Mouse (Mus musculus): ENCODE results near the gene Rab37.

The Rab37 gene

DNA sequence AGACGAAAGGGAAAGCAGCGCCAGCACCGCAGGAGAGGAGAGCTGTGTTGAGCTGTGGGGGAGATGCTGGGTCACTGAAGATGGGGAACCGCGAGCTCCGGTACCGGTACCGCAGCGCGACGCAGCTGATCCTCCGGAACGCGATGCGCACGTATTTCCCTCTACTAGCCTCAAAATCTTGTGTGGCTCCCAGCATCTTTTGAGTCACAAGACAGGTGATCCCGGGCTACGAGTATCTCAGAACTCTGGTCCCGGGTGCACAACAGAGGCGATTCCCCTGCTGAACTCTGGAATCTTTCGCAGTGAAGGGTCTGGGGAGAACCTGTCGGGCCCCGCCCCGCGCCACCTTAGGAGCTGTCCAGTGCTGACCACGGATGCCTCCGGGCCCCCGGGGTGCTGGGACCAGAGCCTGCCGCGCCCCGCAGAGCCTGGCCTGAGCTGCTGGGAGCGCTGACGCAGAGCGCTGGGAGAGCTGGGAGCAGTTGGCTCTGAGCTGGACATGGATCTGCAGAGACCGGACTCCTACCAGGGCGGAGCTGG is at the start of gene Rab37:
Gene Rab37 (plus strand): TSS at position 70 of the 540 bp plus-strand sequence.
- DNase-seq, result no peak

DNA sequence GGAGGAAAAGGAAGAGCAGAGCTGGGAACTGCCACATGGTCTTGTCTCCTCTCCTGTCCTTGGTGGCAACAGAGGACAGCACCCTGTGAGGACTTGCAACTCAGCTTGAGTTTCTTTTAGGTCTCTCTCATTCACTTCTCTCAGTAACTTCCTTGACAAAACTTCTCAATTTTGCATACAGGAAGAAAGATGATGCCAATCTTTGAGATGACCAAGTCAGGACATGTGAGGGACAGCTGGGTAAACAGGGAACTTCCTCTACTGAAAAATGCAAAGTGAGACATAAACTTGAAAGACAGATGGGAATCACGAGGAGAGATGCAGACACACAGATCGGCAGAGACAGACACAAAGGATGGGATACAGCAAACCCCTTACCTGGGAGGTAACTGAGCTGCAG is 43.0 kb upstream of the Rab37 start, which contains the start of gene Cd300ld3:
Gene Cd300ld3 (minus strand): TSS at position 151 of the 400 bp plus-strand sequence.
- DNase-seq, result no peak

- DNase-seq, result no peak
Measured at GRCm38 (mm10) chr11:115049282-115049895, 41.8 kb upstream of the Rab37 start.

- DNase-seq, result no peak
Measured at GRCm38 (mm10) chr11:115052206-115052605, 39.0 kb upstream of the Rab37 start.

- no peak for DNase-seq
Measured at GRCm38 (mm10) chr11:115052991-115053390, 38.2 kb upstream of the Rab37 start.

- no peak for DNase-seq
Measured at GRCm38 (mm10) chr11:115054537-115054936, 36.7 kb upstream of the Rab37 start.

GRCm38 (mm10) chr11:115058701-115059100 is 32.5 kb upstream of the Rab37 start:
- no peak for DNase-seq

- DNase-seq, result no peak
Measured at GRCm38 (mm10) chr11:115059797-115060196, 31.4 kb upstream of the Rab37 start.

- DNase-seq, result no peak
Measured at GRCm38 (mm10) chr11:115062077-115062476, 29.2 kb upstream of the Rab37 start, which contains the start of gene Cd300e. Gene Cd300e, minus strand, starts transcription at chr11:115062177.

- no peak for DNase-seq
Measured at GRCm38 (mm10) chr11:115066768-115067167, 24.5 kb upstream of the Rab37 start.

- no peak for DNase-seq
Measured at GRCm38 (mm10) chr11:115071015-115071551, 20.1 kb upstream of the Rab37 start.

GRCm38 (mm10) chr11:115071631-115072294 is 19.5 kb upstream of the Rab37 start:
- DNase-seq, result peak; percentile 31

DNA sequence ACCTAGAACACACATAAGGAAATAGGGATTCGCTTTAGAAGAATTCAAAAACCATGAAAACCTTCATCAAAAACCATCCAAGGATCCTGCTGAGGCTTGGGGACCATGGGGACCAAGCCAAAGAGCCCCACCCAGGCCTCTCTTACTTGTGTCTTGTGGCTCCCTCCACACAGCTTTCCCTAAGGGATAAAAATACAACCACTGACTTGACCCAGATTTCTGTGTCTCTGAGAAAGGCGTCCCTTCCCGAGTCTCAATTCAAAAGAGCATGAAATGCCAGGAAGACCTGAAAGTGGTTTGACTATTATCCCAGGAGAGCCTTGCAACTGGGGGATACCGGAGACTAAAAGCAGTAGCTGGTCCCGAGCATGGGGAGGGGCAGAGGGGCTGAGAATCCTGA is 18.2 kb upstream of the Rab37 start:
- DNase-seq, result no peak

DNA sequence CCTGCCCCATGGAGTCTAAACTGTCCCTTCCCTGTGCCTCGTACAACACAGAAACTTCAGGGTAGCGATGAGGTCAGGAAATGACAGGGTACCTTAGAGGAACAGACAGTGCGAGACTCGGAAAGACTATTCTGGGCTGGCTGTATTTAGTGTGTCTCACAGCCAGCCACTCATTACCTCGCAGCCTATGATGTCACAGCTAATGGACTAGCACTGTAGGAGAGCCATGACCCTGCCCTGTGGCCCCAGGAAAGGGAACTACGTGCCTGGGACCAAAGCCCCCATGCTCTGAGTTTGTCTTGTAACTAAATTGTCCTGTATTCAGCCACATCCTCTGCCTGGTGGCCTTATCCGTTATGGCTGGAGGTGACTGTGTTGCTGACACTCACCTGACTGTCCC is 15.8 kb upstream of the Rab37 start:
- peak; percentile 15 for DNase-seq

DNA sequence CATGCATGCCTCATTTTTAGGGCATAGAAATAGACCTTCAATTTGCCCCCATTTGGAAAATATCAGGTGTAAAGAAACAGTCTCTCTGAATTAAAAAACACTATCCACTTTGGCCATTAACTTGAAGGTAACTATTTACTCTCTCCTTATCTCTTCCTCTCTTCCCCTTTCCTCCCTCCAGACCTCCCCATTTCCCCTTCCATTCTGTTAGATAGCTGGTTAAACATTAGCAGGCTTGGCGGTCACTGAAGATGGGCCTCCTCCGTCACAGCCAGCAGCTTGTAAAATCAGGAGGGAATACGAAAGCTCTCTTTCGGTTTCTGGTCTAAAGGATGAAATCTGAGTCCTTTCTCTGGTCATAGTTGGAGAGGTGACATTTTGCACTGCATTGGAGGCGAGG is 15.4 kb upstream of the Rab37 start:
- no peak for DNase-seq

GRCm38 (mm10) chr11:115077436-115077835 is 13.8 kb upstream of the Rab37 start:
- DNase-seq, result no peak

- no peak for DNase-seq
Measured at GRCm38 (mm10) chr11:115078680-115079079, 12.6 kb upstream of the Rab37 start.

- peak; percentile 48 for DNase-seq
Measured at GRCm38 (mm10) chr11:115080886-115081285, 10.3 kb upstream of the Rab37 start.

DNA sequence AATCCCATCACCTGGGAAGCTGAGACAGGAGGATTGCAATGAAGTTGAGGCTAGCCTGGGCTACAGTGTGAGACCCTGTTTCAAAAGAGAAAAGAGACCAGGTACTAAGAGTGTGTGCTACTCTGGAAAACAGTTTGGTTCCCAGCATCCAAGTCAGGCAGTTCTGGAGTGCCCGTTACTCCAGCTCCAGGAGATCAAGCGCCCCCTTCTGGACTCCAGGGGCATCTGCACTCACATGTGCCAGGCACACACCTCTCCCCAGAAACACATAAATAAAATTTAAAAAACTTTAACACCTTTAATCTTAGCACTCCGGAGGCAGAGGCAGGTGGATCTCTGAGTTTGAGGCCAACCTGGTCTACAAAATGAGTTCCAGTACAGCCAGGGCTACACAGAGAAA is 9.9 kb upstream of the Rab37 start:
- DNase-seq, result no peak

DNA sequence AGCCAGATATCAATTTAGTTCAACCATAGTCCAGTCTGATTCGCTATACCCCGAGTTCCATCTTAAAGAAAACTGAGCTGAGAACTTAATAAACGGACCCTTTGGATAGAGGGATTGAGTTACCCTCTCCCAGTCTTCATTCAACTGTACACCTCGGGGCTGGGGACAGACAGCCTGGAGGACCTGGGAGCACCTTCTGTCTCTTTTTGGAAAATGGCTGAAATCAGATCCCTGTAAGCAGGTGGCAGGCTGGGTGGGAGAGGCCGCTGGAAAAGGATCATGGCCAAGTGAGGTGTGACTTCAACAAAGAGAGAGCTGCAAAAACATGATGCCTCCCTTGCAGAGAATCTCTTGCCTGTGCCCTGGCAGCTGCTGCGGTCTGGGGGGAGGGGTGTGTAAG is 9.0 kb upstream of the Rab37 start:
- DNase-seq, result no peak

DNA sequence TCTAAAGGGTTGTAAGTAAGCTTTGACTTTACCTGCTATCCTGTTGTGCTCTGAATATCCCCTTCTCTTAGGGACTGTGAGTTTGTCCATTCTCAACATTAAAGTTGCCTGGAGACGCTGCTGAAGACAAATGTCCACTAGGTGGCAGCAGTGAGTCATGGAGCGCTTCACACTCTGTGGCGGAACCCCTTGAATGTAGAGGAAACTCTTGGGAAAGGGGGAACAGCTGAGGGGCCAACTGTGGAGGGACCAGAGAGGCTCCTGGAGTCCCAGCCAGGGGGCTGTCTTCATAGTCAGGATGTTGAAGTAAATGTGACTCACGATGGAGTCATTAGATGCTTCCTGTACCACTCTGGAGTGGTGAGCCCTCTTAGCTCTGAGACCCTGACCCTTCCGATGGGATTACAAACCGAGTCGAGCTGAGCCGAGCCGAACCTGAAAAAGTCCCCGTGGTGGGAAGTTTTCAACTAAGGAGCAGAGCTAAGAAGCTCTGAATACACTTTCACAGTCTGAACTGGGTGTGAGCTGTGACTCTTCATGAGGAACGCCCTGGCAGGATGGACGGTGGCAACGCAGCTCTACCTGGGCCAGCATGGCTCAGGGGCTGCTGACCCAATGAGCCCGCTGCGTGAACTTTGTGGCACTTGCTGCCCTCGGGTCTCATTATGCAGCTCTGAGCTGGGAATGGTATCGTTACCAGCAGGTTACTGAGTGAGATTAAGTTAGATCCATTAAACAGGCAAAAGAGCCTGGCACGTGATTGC is 7.7 kb upstream of the Rab37 start:
- peak; percentile 55 for DNase-seq

- no peak for DNase-seq
Measured at GRCm38 (mm10) chr11:115084595-115084994, 6.6 kb upstream of the Rab37 start.

DNA sequence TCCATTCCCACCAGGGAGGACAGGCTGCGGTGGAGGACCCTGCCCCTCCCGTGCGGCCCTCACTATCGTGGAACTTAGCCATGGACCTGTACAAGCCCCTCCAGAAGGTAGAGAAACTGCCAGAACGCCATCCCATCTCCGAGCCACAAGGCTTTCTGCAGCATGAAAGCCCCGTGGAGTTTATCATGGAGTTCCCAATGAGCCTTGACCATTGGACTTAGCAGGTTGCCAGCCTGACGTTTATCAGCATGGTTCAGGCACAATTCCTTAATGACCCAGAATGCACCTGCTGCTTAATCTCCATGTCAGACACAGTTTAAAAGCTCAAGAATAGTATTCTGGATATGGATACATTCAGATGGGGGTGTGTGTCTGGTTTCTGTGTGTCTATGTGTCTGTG is 6.2 kb upstream of the Rab37 start:
- no peak for DNase-seq
